Mouse (Mus musculus) lung, postnatal 0 days (tissue): ENCODE data around the gene Mtx1.

Source experiments
- CTCF ChIP-seq: IDR thresholded peaks from 2 replicates; pipeline ENCODE4 v1.5.1; 2016; ENCODE audit warnings: antibody characterized with exemption, mild to moderate bottlenecking
- EP300 ChIP-seq: IDR thresholded peaks from 2 replicates; pipeline ENCODE4 v1.6.1; 2016; ENCODE audit warnings: antibody characterized with exemption, mild to moderate bottlenecking, control low read depth

DNA sequence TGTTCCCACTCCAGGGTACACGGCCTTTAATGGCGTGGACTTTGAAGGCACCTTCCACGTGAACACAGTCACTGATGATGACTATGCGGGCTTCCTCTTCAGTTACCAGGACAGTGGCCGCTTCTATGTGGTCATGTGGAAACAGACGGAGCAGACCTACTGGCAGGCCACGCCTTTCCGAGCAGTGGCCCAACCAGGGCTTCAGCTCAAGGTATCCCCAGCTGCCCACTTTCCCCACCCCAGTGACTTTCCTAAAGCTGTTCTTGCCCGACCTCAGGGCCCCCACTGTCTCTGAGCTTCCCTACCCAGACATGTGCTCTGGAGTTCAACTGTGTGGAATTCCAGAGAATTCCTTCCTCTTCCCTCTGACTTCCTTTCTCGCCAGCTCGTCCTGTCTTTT is 2.1 kb downstream of the Mtx1 start:
- TF ChIP-seq CTCF (no peak), EP300 (no peak)
